Mouse (Mus musculus): ENCODE data around the gene Efcab12. TPM values are rescaled to one million over a fixed set of nuclear protein-coding genes. Genes with fewer than 3 reads are reported as not detected.
"Not testable (repeated sequence)": the region's sequence is repeated elsewhere in the genome, so short reads cannot be mapped to it uniquely, and the experiment has no call there.

Efcab12 gene
- total and polyA plus RNA-seq, 3 experiments, result 0.11 TPM; not detected in 2

GRCm38 (mm10) chr6:115830779-115831601, 7.2 kb downstream of the Efcab12 start:
- H3K9me3 ChIP-seq (replicated peaks; ENCODE audit: insufficient read depth, low read length), result no peaks in the 10 kb centered on the region
- TF ChIP-seq JUND (IDR thresholded peaks at IDR 0.05; ENCODE audit: low read depth, low read length) (peak; percentile 63; the same call in 1 of the 2 replicates), NRF1 (IDR thresholded peaks at IDR 0.05; ENCODE audit: insufficient read depth, low read depth, low read length, poor library complexity, severe bottlenecking) (no peak)
- H3K27ac ChIP-seq (ENCODE audit: control insufficient read depth, low read depth, low read length), result no peak overlapping the region
- H3K4me3 ChIP-seq (ENCODE audit: control insufficient read depth in 1 of 2, insufficient read depth in 1 of 2, low read depth in 2 of 2, low read length in 2 of 2), result no peak overlapping the region
- H3K9ac ChIP-seq (ENCODE audit: control insufficient read depth, low read depth, low read length, poor library complexity, severe bottlenecking), result no peak overlapping the region
- DNase-seq (ENCODE audit: low read depth, low spot score), result no peak
- no peaks in the 10 kb centered on the region for H3K27me3 ChIP-seq (ENCODE audit: control insufficient read depth in 1 of 2, insufficient read depth in 2 of 2, low read length in 2 of 2)
- H3K79me2 ChIP-seq (ENCODE audit: control insufficient read depth, insufficient read depth, low read length, poor library complexity), result no peaks in the 10 kb centered on the region
- H3K4me1 ChIP-seq (ENCODE audit: control insufficient read depth in 1 of 2, insufficient read depth in 2 of 2, low read length in 2 of 2), result no peaks in the 10 kb centered on the region
- 0 out of 4 replicates have a peak, but pooled peaks cover 0 to 2% of the 10 kb centered on the region in 2 experiments for H3K36me3 ChIP-seq (ENCODE audit: control insufficient read depth in 1 of 2, insufficient read depth in 2 of 2, low read length in 2 of 2)

GRCm38 (mm10) chr6:115823850-115824464, 14.3 kb downstream of the Efcab12 start:
- not testable (repeated sequence) for H3K4me1 ChIP-seq (ENCODE audit: control insufficient read depth in 1 of 2, insufficient read depth in 2 of 2, low read length in 2 of 2); H3K27ac ChIP-seq (ENCODE audit: control insufficient read depth, low read depth, low read length); H3K36me3 ChIP-seq (ENCODE audit: control insufficient read depth in 1 of 2, insufficient read depth in 2 of 2, low read length in 2 of 2); H3K27me3 ChIP-seq (ENCODE audit: control insufficient read depth in 1 of 2, insufficient read depth in 2 of 2, low read length in 2 of 2); H3K4me3 ChIP-seq (ENCODE audit: control insufficient read depth in 1 of 2, insufficient read depth in 1 of 2, low read depth in 2 of 2, low read length in 2 of 2); H3K9me3 ChIP-seq (replicated peaks; ENCODE audit: insufficient read depth, low read length); H3K79me2 ChIP-seq (ENCODE audit: control insufficient read depth, insufficient read depth, low read length, poor library complexity); H3K9ac ChIP-seq (ENCODE audit: control insufficient read depth, low read depth, low read length, poor library complexity, severe bottlenecking)
- peak; percentile 36; the same call in 1 of the 2 replicates for TF ChIP-seq ZC3H11A (IDR thresholded peaks at IDR 0.05; ENCODE audit: low read depth, low read length)
- peak; percentile 61 for TF ChIP-seq RAD21 (IDR thresholded peaks at IDR 0.05; ENCODE audit: low read depth, low read length)
- TF ChIP-seq SMC3 (IDR thresholded peaks at IDR 0.05; ENCODE audit: low read depth, low read length), result peak; percentile 71
- TF ChIP-seq CTCF (IDR thresholded peaks at IDR 0.05 in 2 of 3, conservative IDR thresholded peaks at IDR 0.05 in 1 of 3; ENCODE audit: control insufficient read depth in 1 of 3, insufficient read depth in 1 of 3, low read depth in 2 of 3, low read length in 3 of 3, poor library complexity in 1 of 3, severe bottlenecking in 1 of 3), result peak; percentile 32 to 77 (median 62); a peak in 5 of 6 replicates
- DNase-seq (ENCODE audit: low read depth, low spot score), result peak; percentile 58

- no peak for TF ChIP-seq GABPA (IDR thresholded peaks at IDR 0.05; ENCODE audit: low read depth, low read length)
- TF ChIP-seq MYC (IDR thresholded peaks at IDR 0.05; ENCODE audit: low read depth, low read length), result no peak
- Histone ChIP-seq H3K4me1 (ENCODE audit: control insufficient read depth in 1 of 2, insufficient read depth in 2 of 2, low read length in 2 of 2) (peaks cover 0 to 3% of the 10 kb centered on the region in 2 experiments; a peak in 1 of 4 replicates), H3K9ac (ENCODE audit: control insufficient read depth, low read depth, low read length, poor library complexity, severe bottlenecking) (no peak overlapping the region), H3K4me3 (ENCODE audit: control insufficient read depth in 1 of 2, insufficient read depth in 1 of 2, low read depth in 2 of 2, low read length in 2 of 2) (no peak overlapping the region), H3K27ac (ENCODE audit: control insufficient read depth, low read depth, low read length) (no peak overlapping the region), H3K36me3 (ENCODE audit: control insufficient read depth in 1 of 2, insufficient read depth in 2 of 2, low read length in 2 of 2) (no peaks in the 10 kb centered on the region), H3K79me2 (ENCODE audit: control insufficient read depth, insufficient read depth, low read length, poor library complexity) (no peaks in the 10 kb centered on the region), H3K27me3 (ENCODE audit: control insufficient read depth in 1 of 2, insufficient read depth in 2 of 2, low read length in 2 of 2) (no peaks in the 10 kb centered on the region), H3K9me3 (replicated peaks; ENCODE audit: insufficient read depth, low read length) (no peaks in the 10 kb centered on the region)
- no peak for DNase-seq (ENCODE audit: low read depth, low spot score)
These were observed 16.8 kb downstream of the Efcab12 start for GRCm38 (mm10) chr6:115821216-115821993.

Measured in MEL (cell line).